Mouse (Mus musculus) C2C12 (cell line): ENCODE data around the gene Agpat2.

Experiments
- CTCF ChIP-seq: IDR thresholded peaks from one replicate; pipeline ENCODE4 v1.5.1; 2011; ENCODE audit not compliant: control insufficient read depth, insufficient read depth, insufficient read length
- MAX ChIP-seq: IDR thresholded peaks from one replicate; pipeline ENCODE4 v1.6.1; 2011; ENCODE audit warnings: mild to moderate bottlenecking, control low read depth
- MYOD1 ChIP-seq: IDR thresholded peaks from one replicate; pipeline ENCODE4 v1.6.1; 2011; ENCODE audit warnings: low read depth; ENCODE audit not compliant: control insufficient read depth, insufficient read length
- MYOG ChIP-seq: IDR thresholded peaks from one replicate; pipeline ENCODE4 v1.6.1; 2011; ENCODE audit not compliant: control insufficient read depth, insufficient read length; ENCODE audit errors: extremely low read depth

GRCm38 (mm10) chr2:26637316-26637932 lies 33.2 kb upstream of the Agpat2 start:
- TF ChIP-seq MYOD1 (no peak), CTCF (no peak), MYOG (no peak), MAX (no peak)
